ENCODE assay signal across 17 mouse cellular contexts in the genomic region with DNA sequence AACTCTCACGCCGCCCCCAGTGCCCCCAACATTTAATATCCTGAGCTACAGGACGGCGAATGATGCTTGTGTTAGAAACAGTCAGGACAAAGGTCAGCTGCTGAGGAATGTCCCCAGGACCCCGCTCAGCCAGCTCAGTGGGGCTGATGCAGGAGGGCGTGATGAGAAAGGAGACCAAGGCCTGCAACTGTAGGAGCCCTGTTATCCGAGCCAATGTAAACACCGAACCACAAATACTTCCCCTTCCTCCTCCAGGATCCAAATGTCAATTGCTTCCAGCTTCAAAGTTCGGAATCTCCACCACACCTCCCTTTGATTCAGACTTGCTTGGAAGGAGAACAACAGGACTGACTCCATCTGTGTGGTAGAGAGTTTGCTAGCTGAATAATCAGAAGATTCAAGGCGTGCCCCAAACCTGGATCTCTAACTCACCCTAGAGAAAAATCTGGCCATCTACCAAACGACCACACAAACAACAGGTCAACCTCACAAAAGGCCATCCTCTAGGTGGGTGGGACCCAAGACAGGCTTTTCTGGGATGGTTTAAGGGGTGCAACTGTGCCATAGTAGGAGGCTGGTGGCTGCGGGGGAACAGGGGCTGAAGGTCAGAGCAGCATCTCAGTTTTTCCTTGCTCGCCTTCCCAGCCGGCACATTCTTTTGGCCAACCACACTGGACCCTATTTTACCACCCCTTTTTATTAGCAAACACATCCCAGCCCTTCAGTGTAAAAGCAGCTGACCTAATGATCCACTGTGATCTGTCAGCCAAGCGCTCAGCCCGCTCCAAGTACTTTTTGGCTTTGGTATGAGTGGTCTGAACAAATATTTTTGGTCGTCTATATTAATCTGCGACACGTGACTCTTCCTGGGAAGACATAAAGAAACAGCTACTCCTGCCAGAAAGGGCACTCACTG.
DNase-seq lines count a peak whose midpoint lies in the region; ATAC-seq and TF ChIP-seq lines count a peak whose summit lies in the region.
"Had no signal": no experiment of that assay in that cellular context is flagged by ENCODE, and none has a peak within 500 bp of the region (broad histone marks: within the 10 kb centered on the region; RNA-seq: fewer than 3 reads in every experiment).

No protein-coding gene starts in this region.

- H3K36me3 ChIP-seq in heart, embryonic 16.5 days (ENCODE audit: control insufficient read depth, insufficient read depth) = no peaks in the 10 kb centered on the region
- H3K36me3 ChIP-seq in lung, postnatal 0 days (ENCODE audit: insufficient read depth, low read length) = no peaks in the 10 kb centered on the region
- no peaks in the 10 kb centered on the region for H3K36me3 ChIP-seq in liver, postnatal 0 days (replicated peaks; ENCODE audit: insufficient read depth, low read length)
- H3K36me3 ChIP-seq in hindbrain, embryonic 14.5 days (replicated peaks; ENCODE audit: control insufficient read depth, insufficient read depth) = no peaks in the 10 kb centered on the region
- H3K36me3 ChIP-seq: embryonic facial prominence, embryonic 12.5 days had no signal

- 0 out of 2 replicates have a peak, but pooled peaks cover 3% of the 10 kb centered on the region for H3K4me1 ChIP-seq in heart, embryonic 16.5 days (ENCODE audit: control insufficient read depth, insufficient read depth, low read length)
- peaks cover 4% of the 10 kb centered on the region; the same call in 1 of the 2 replicates for H3K4me1 ChIP-seq in lung, postnatal 0 days (ENCODE audit: insufficient read depth, low read depth, low read length)
- no peaks in the 10 kb centered on the region for H3K4me1 ChIP-seq in liver, postnatal 0 days (ENCODE audit: insufficient read depth)
- 0 out of 2 replicates have a peak, but pooled peaks cover 4% of the 10 kb centered on the region for H3K4me1 ChIP-seq in hindbrain, embryonic 14.5 days (replicated peaks; ENCODE audit: control insufficient read depth, insufficient read depth, low read length)

- H3K4me3 ChIP-seq in heart, embryonic 16.5 days (ENCODE audit: low read length) = no peak overlapping the region
- H3K4me3 ChIP-seq in lung, postnatal 0 days (ENCODE audit: low read depth, low read length) = no peak overlapping the region
- no peak overlapping the region for H3K4me3 ChIP-seq in liver, postnatal 0 days (ENCODE audit: low read depth, low read length)
- H3K4me3 ChIP-seq in left cerebral cortex, adult 2 months = no peak overlapping the region
- no peak overlapping the region for H3K4me3 ChIP-seq in hindbrain, embryonic 14.5 days (replicated peaks; ENCODE audit: low read length)
- H3K4me3 ChIP-seq: embryonic facial prominence, embryonic 12.5 days had no signal

- no peak overlapping the region for H3K9ac ChIP-seq in heart, embryonic 16.5 days (ENCODE audit: low read length)
- H3K9ac ChIP-seq in lung, postnatal 0 days (replicated peaks; ENCODE audit: low read depth) = no peak overlapping the region
- no peak overlapping the region for H3K9ac ChIP-seq in liver, postnatal 0 days (replicated peaks)
- no peak overlapping the region for H3K9ac ChIP-seq in hindbrain, embryonic 14.5 days
- H3K9ac ChIP-seq: embryonic facial prominence, embryonic 12.5 days; forebrain, postnatal 0 days had no signal

- no peak overlapping the region for H3K27ac ChIP-seq in heart, embryonic 16.5 days (ENCODE audit: low read length)
- no peak overlapping the region for H3K27ac ChIP-seq in lung, postnatal 0 days (ENCODE audit: low read length)
- H3K27ac ChIP-seq in liver, postnatal 0 days (ENCODE audit: low read depth) = no peak overlapping the region
- no peak overlapping the region for H3K27ac ChIP-seq in left cerebral cortex, adult 2 months
- H3K27ac ChIP-seq in hindbrain, embryonic 14.5 days = no peak overlapping the region
- H3K27ac ChIP-seq: embryonic facial prominence, embryonic 12.5 days; hindbrain, postnatal 0 days had no signal

- 0 out of 2 replicates have a peak, but pooled peaks have one; percentile 10 for ATAC-seq in heart, embryonic 16.5 days (replicated peaks; ENCODE audit: extremely low read depth, insufficient read depth, low FRiP score)
- ATAC-seq in lung, postnatal 0 days = peak; percentile 62
- ATAC-seq in liver, postnatal 0 days = no peak
- ATAC-seq in hindbrain, embryonic 14.5 days (ENCODE audit: low FRiP score) = no peak
- ATAC-seq: forebrain, postnatal 0 days; hindbrain, postnatal 0 days; midbrain, embryonic 16.5 days had no signal

- no peaks in the 10 kb centered on the region for H3K9me3 ChIP-seq in heart, embryonic 16.5 days (replicated peaks; ENCODE audit: control insufficient read depth, low read length)
- H3K9me3 ChIP-seq in lung, postnatal 0 days (ENCODE audit: low read length) = no peaks in the 10 kb centered on the region
- no peaks in the 10 kb centered on the region for H3K9me3 ChIP-seq in liver, postnatal 0 days (ENCODE audit: low read length)
- no peaks in the 10 kb centered on the region for H3K9me3 ChIP-seq in hindbrain, embryonic 14.5 days (ENCODE audit: control insufficient read depth, low read length)
- H3K9me3 ChIP-seq: embryonic facial prominence, embryonic 12.5 days had no signal

- H3K4me2 ChIP-seq in heart, embryonic 16.5 days (ENCODE audit: low read depth, low read length) = no peak overlapping the region
- H3K4me2 ChIP-seq in lung, postnatal 0 days (replicated peaks; ENCODE audit: low read depth, low read length) = no peak overlapping the region
- H3K4me2 ChIP-seq in liver, postnatal 0 days (ENCODE audit: low read depth, low read length) = no peak overlapping the region
- H3K4me2 ChIP-seq in hindbrain, embryonic 14.5 days (replicated peaks) = no peak overlapping the region
- H3K4me2 ChIP-seq: embryonic facial prominence, embryonic 12.5 days; heart, embryonic 11.5 days; liver, embryonic 11.5 days had no signal

- intact Hi-C loops in heart, postnatal 14 days (cut with DNase I) = no loop called here
- intact Hi-C loops in left cerebral cortex, adult 2 months (cut with DNase I) = no loop called here

- 47% methylated on average over 19 of the region's 19 CpGs for WGBS in heart, embryonic 16.5 days
- WGBS in lung, postnatal 0 days = 26% methylated on average over 19 of the region's 19 CpGs
- 53% methylated on average over 19 of the region's 19 CpGs for WGBS in liver, postnatal 0 days (ENCODE audit: insufficient replicate concordance)
- WGBS in hindbrain, embryonic 14.5 days = 61% methylated on average over 19 of the region's 19 CpGs

- no peak for DNase-seq in heart, postnatal 14 days
- DNase-seq in 3T3-L1 (ENCODE audit: low read depth, low spot score) = peak; percentile 35
- peak; percentile 52 for DNase-seq in embryo, embryonic 9.5 days (ENCODE audit: extremely low spot score)
- DNase-seq in lung, postnatal 0 days (ENCODE audit: low spot score) = peak; percentile 52
- no peak for DNase-seq in liver, postnatal 0 days
- no peak for DNase-seq in left cerebral cortex, adult 2 months (ENCODE audit: extremely low spot score in 1 of 2, low spot score in 2 of 2)
- DNase-seq in hindbrain, embryonic 14.5 days (ENCODE audit: low spot score) = no peak
- DNase-seq: adrenal gland, postnatal 10 days; cerebellum, adult 18-20 months; forebrain, postnatal 0 days; spleen, adult 18-20 months had no signal

- no peak for TF ChIP-seq CTCF in lung, postnatal 0 days (IDR thresholded peaks at IDR 0.05)
- no peak for TF ChIP-seq CTCF in liver, postnatal 0 days (IDR thresholded peaks at IDR 0.05; ENCODE audit: low read depth)
- no peak for TF ChIP-seq CTCF in left cerebral cortex, adult 2 months (IDR thresholded peaks at IDR 0.05)

- H3K27me3 ChIP-seq in heart, embryonic 16.5 days (ENCODE audit: control insufficient read depth, insufficient read depth, low read length) = no peaks in the 10 kb centered on the region
- no peaks in the 10 kb centered on the region for H3K27me3 ChIP-seq in lung, postnatal 0 days (replicated peaks; ENCODE audit: insufficient read depth, low read length)
- H3K27me3 ChIP-seq in liver, postnatal 0 days (ENCODE audit: insufficient read depth, low read length) = 0 out of 2 replicates have a peak, but pooled peaks cover 2% of the 10 kb centered on the region
- no peaks in the 10 kb centered on the region for H3K27me3 ChIP-seq in hindbrain, embryonic 14.5 days (ENCODE audit: control insufficient read depth, insufficient read depth, low read length)

- TF ChIP-seq EP300 in lung, postnatal 0 days (IDR thresholded peaks at IDR 0.05) = no peak
- TF ChIP-seq EP300 in liver, postnatal 0 days (IDR thresholded peaks at IDR 0.05; ENCODE audit: low read depth) = no peak

Comparison
In these comparisons a context has a peak if more than half of its experiments do, and no peak if none do; other contexts are left out.
1. ATAC-seq: peak in heart, embryonic 16.5 days (single experiment) and lung, postnatal 0 days (single experiment); none in liver, postnatal 0 days (single experiment) and hindbrain, embryonic 14.5 days (single experiment).
2. DNase-seq: peak in 3T3-L1 (single experiment), embryo, embryonic 9.5 days (single experiment) and lung, postnatal 0 days (single experiment); none in heart, postnatal 14 days (0 of 2), liver, postnatal 0 days (single experiment), left cerebral cortex, adult 2 months (0 of 2) and hindbrain, embryonic 14.5 days (single experiment).